Mouse (Mus musculus) G1E (cell line): ENCODE data around the gene Tnfrsf21. TPM values are rescaled to one million over a fixed set of nuclear protein-coding genes. Genes with fewer than 3 reads are reported as not detected.

ENCODE experiments used
- ATAC-seq: 2 replicates; pipeline ENCODE4 v1.8.0; 2016; ENCODE audit warnings: mild to moderate bottlenecking; ENCODE audit not compliant: insufficient number of reproducible peaks, poor library complexity, low FRiP score, severe bottlenecking; ENCODE audit errors: extremely low read depth
- DNase-seq: peaks from one replicate; pipeline ENCODE4 v3.0.0; 2012; ENCODE audit warnings: low spot score
- H3K27me3 ChIP-seq: 2 replicates; pipeline ENCODE4 v1.6.1; 2012; ENCODE audit warnings: mild to moderate bottlenecking, low read length, inconsistent platforms; ENCODE audit not compliant: insufficient read depth
- H3K36me3 ChIP-seq: replicated peaks from 2 replicates; pipeline ENCODE3; 2012; ENCODE audit warnings: mild to moderate bottlenecking, inconsistent platforms
- H3K4me1 ChIP-seq: 2 replicates; pipeline ENCODE4 v1.6.1; 2012; ENCODE audit warnings: low read depth, low read length, inconsistent platforms, mixed read lengths; ENCODE audit not compliant: insufficient read depth
- H3K4me3 ChIP-seq: 2 replicates; pipeline ENCODE4 v1.5.1; 2012; ENCODE audit warnings: low read depth, mild to moderate bottlenecking, inconsistent platforms, low read length, moderate library complexity, mixed read lengths
- H3K9me3 ChIP-seq: replicated peaks from 2 replicates; pipeline ENCODE4 v1.6.1; 2012; ENCODE audit warnings: inconsistent platforms
- CTCF ChIP-seq: IDR thresholded peaks from 2 replicates; pipeline ENCODE4 v1.5.1; 2012; ENCODE audit warnings: low read depth, low read length, inconsistent platforms, mixed read lengths
- GATA1 ChIP-seq: IDR thresholded peaks from 2 replicates; pipeline ENCODE4 v1.6.1; 2012; ENCODE audit warnings: borderline replicate concordance, low read length, inconsistent platforms, mixed read lengths
- GATA2 ChIP-seq: IDR thresholded peaks from 2 replicates; pipeline ENCODE4 v1.6.1; 2012; ENCODE audit warnings: low read depth, low read length, inconsistent platforms, borderline replicate concordance
- POLR2AphosphoS5 ChIP-seq: IDR thresholded peaks from 2 replicates; pipeline ENCODE4 v1.6.1; 2012; ENCODE audit warnings: low read depth, low read length, inconsistent platforms; ENCODE audit not compliant: insufficient replicate concordance
- TAL1 ChIP-seq: conservative IDR thresholded peaks from 2 replicates; pipeline ENCODE4 v1.6.1; 2012; ENCODE audit warnings: low read depth, low read length, inconsistent platforms, mixed read lengths
- polyA plus RNA-seq: library from polyadenylated mRNA; stranded (reverse); fragments of >175 nt; gene quantifications from 2 replicates; pipeline ENCODE4 v1.2.3, GENCODE M21; 2012
- total RNA-seq, 2 experiments: library from RNA; stranded (forward) in 1 of 2; stranded (reverse) in 1 of 2; fragments of 200-1000 nt in 1 of 2; fragments of >200 nt in 1 of 2; fragmentation: Nextera tagmentation in 1 of 2; gene quantifications; 2 replicates each; pipeline ENCODE4 v1.2.3; 2014 to 2017

Tnfrsf21 gene
- total and polyA plus RNA-seq, 3 experiments = not detected

- no peak for DNase-seq
- TF ChIP-seq TAL1 (no peak), GATA1 (no peak), GATA2 (no peak), POLR2AphosphoS5 (no peak), CTCF (no peak)
- Histone ChIP-seq H3K27me3 (no peaks in the 10 kb centered on the region), H3K9me3 (peaks cover 34% of the 10 kb centered on the region), H3K36me3 (no peaks in the 10 kb centered on the region), H3K4me3 (no peak overlapping the region), H3K4me1 (no peaks in the 10 kb centered on the region)
- ATAC-seq = no peak
Measured at GRCm38 (mm10) chr17:43072142-43072786, 55.9 kb downstream of the Tnfrsf21 start.

GRCm38 (mm10) chr17:43072787-43073148 is 56.4 kb downstream of the Tnfrsf21 start:
- no peaks in the 10 kb centered on the region for H3K36me3 ChIP-seq
- no peaks in the 10 kb centered on the region for H3K27me3 ChIP-seq
- TF ChIP-seq CTCF = no peak
- TF ChIP-seq GATA2 = no peak
- no peak for TF ChIP-seq GATA1
- TF ChIP-seq POLR2AphosphoS5 = no peak
- no peak for TF ChIP-seq TAL1
- DNase-seq (no peak), ATAC-seq (no peak)
- H3K4me1 ChIP-seq = no peaks in the 10 kb centered on the region
- H3K4me3 ChIP-seq = no peak overlapping the region
- H3K9me3 ChIP-seq = peaks cover 36% of the 10 kb centered on the region

GRCm38 (mm10) chr17:43074391-43074790 is 58.0 kb downstream of the Tnfrsf21 start:
- Histone ChIP-seq H3K4me3 (no peak overlapping the region), H3K9me3 (peaks cover 41% of the 10 kb centered on the region), H3K36me3 (no peaks in the 10 kb centered on the region), H3K4me1 (no peaks in the 10 kb centered on the region), H3K27me3 (no peaks in the 10 kb centered on the region)
- ATAC-seq = no peak
- no peak for TF ChIP-seq GATA1
- no peak for TF ChIP-seq POLR2AphosphoS5
- no peak for DNase-seq

- Histone ChIP-seq H3K4me3 (no peak overlapping the region), H3K27me3 (no peaks in the 10 kb centered on the region), H3K4me1 (no peaks in the 10 kb centered on the region), H3K36me3 (no peaks in the 10 kb centered on the region), H3K9me3 (peaks cover 48% of the 10 kb centered on the region)
- no peak for TF ChIP-seq CTCF
- no peak for TF ChIP-seq GATA1
- no peak for TF ChIP-seq POLR2AphosphoS5
- no peak for TF ChIP-seq TAL1
- no peak for TF ChIP-seq GATA2
- ATAC-seq (no peak), DNase-seq (no peak)
Measured at GRCm38 (mm10) chr17:43075100-43075499, 58.7 kb downstream of the Tnfrsf21 start.

- DNase-seq = no peak
- Histone ChIP-seq H3K27me3 (no peaks in the 10 kb centered on the region), H3K36me3 (no peaks in the 10 kb centered on the region), H3K4me3 (no peak overlapping the region), H3K4me1 (no peaks in the 10 kb centered on the region), H3K9me3 (peaks cover 48% of the 10 kb centered on the region)
- ATAC-seq = no peak
- TF ChIP-seq GATA1 (no peak), CTCF (no peak), GATA2 (no peak), TAL1 (no peak), POLR2AphosphoS5 (no peak)
Measured at GRCm38 (mm10) chr17:43075937-43076336, 59.6 kb downstream of the Tnfrsf21 start.

- no peak for TF ChIP-seq CTCF
- TF ChIP-seq GATA1 = no peak
- Histone ChIP-seq H3K36me3 (no peaks in the 10 kb centered on the region), H3K9me3 (peaks cover 49% of the 10 kb centered on the region), H3K4me1 (no peaks in the 10 kb centered on the region), H3K4me3 (no peak overlapping the region), H3K27me3 (no peaks in the 10 kb centered on the region)
- DNase-seq = no peak
- no peak for ATAC-seq
Measured at GRCm38 (mm10) chr17:43076801-43077493, 60.6 kb downstream of the Tnfrsf21 start.

GRCm38 (mm10) chr17:43077540-43077939 is 61.2 kb downstream of the Tnfrsf21 start:
- H3K4me1 ChIP-seq = no peaks in the 10 kb centered on the region

More at GRCm38 (mm10) chr17:43077540-43077939, 61.2 kb downstream of the Tnfrsf21 start:
- TF ChIP-seq GATA1 = no peak
- no peak for TF ChIP-seq CTCF
- no peak for DNase-seq
- ATAC-seq = no peak
- Histone ChIP-seq H3K4me3 (no peak overlapping the region), H3K9me3 (peaks cover 46% of the 10 kb centered on the region), H3K36me3 (no peaks in the 10 kb centered on the region), H3K27me3 (no peaks in the 10 kb centered on the region)
